Mouse (Mus musculus) olfactory bulb, adult 2 months (tissue): ENCODE data around the gene Ninl. TPM values are rescaled to one million over a fixed set of nuclear protein-coding genes. Genes with fewer than 3 reads are reported as not detected.
A peak's percentile ranks its signal among the peaks of the same experiment; 100 is the strongest.

Source experiments
- H3K27ac ChIP-seq: fragments of 200-500 bp; 2 replicates; pipeline ENCODE4 v1.5.1; 2012; ENCODE audit warnings: low read depth, low read length; ENCODE audit not compliant: insufficient read depth
- H3K4me1 ChIP-seq: fragments of 200-500 bp; 2 replicates; pipeline ENCODE4 v1.6.1; 2012; ENCODE audit warnings: low read length; ENCODE audit not compliant: control insufficient read depth, insufficient read depth
- H3K4me3 ChIP-seq: fragments of 200-500 bp; 2 replicates; pipeline ENCODE4 v1.5.1; 2012; ENCODE audit warnings: mild to moderate bottlenecking, low read depth, low read length, moderate library complexity; ENCODE audit not compliant: insufficient read depth
- CTCF ChIP-seq: fragments of 200-500 bp; IDR thresholded peaks from 2 replicates; pipeline ENCODE4 v1.5.1; 2012; ENCODE audit warnings: low read depth, mild to moderate bottlenecking, low read length, moderate library complexity; ENCODE audit not compliant: insufficient read depth
- POLR2A ChIP-seq: fragments of 200-500 bp; IDR thresholded peaks from 2 replicates; pipeline ENCODE4 v1.6.1; 2012; ENCODE audit warnings: mild to moderate bottlenecking, low read depth, low read length, moderate library complexity; ENCODE audit not compliant: insufficient read depth
- WGBS: fragments of 180-500 bp; shearing (Covaris S2); methylation state at CpG from one replicate; pipeline ENCODE4 v1.1.7; 2018; 5-methylcytosine and 5-hydroxymethylcytosine counted together
- polyA plus RNA-seq: library from polyadenylated mRNA; stranded (reverse); fragments of >200 nt; gene quantifications from 2 replicates; pipeline ENCODE4 v1.2.4, GENCODE M21; 2012; ENCODE audit warnings: low replicate concordance; ENCODE audit not compliant: missing spikeins, insufficient read depth, insufficient read length

The Ninl gene
- polyA plus RNA-seq, 1 experiment: not detected

- Histone ChIP-seq H3K4me3 (no peak overlapping the region), H3K4me1 (no peaks in the 10 kb centered on the region), H3K27ac (no peak overlapping the region)
- 80% methylated on average over 2 of the region's 2 CpGs for WGBS
- TF ChIP-seq POLR2A: no peak
- TF ChIP-seq CTCF: no peak
Observed at GRCm38 (mm10) chr2:151015316-151015715, 23.9 kb downstream of the Ninl start.

- no peak overlapping the region for H3K27ac ChIP-seq
- TF ChIP-seq CTCF (no peak), POLR2A (no peak)
- 82% methylated on average over 1 of the region's 1 CpGs for WGBS
Observed at GRCm38 (mm10) chr2:151011273-151011672, 27.9 kb downstream of the Ninl start.

GRCm38 (mm10) chr2:151009515-151010085 is 29.6 kb downstream of the Ninl start:
- no peak for TF ChIP-seq CTCF
- no peak for TF ChIP-seq POLR2A
- Histone ChIP-seq H3K27ac (no peak overlapping the region), H3K4me1 (peaks cover 5% of the 10 kb centered on the region), H3K4me3 (peak overlapping the region; percentile 83; the same call in 1 of the 2 replicates)
- 84% methylated on average over 1 of the region's 1 CpGs for WGBS

More at GRCm38 (mm10) chr2:151011273-151011672, 27.9 kb downstream of the Ninl start:
- Histone ChIP-seq H3K4me1 (peaks cover 5% of the 10 kb centered on the region), H3K4me3 (no peak overlapping the region)

GRCm38 (mm10) chr2:151008939-151009509 is 30.2 kb downstream of the Ninl start:
- no peak overlapping the region for H3K27ac ChIP-seq
- H3K4me3 ChIP-seq: peak overlapping the region; percentile 83
- peaks cover 5% of the 10 kb centered on the region for H3K4me1 ChIP-seq
- TF ChIP-seq POLR2A (0 out of 2 replicates have a peak, but pooled peaks have one; percentile 24), CTCF (no peak)
- under 1% methylated on average over 57 of the region's 57 CpGs for WGBS

- Histone ChIP-seq H3K27ac (no peak overlapping the region), H3K4me1 (peaks cover 5% of the 10 kb centered on the region), H3K4me3 (peak overlapping the region; percentile 83)
- WGBS: 1% methylated on average over 21 of the region's 21 CpGs
- TF ChIP-seq POLR2A (no peak), CTCF (no peak)
Observed at GRCm38 (mm10) chr2:151008517-151008932, 30.7 kb downstream of the Ninl start.

GRCm38 (mm10) chr2:151008006-151008405 is 31.2 kb downstream of the Ninl start:
- 52% methylated on average over 6 of the region's 6 CpGs for WGBS
- Histone ChIP-seq H3K4me1 (peaks cover 5% of the 10 kb centered on the region), H3K4me3 (no peak overlapping the region), H3K27ac (no peak overlapping the region)
- no peak for TF ChIP-seq CTCF
- no peak for TF ChIP-seq POLR2A

GRCm38 (mm10) chr2:151006281-151006945 is 32.8 kb downstream of the Ninl start:
- whole genome bisulfite sequencing: 80% methylated on average over 5 of the region's 5 CpGs

GRCm38 (mm10) chr2:151004390-151004789 is 34.8 kb downstream of the Ninl start:
- TF ChIP-seq POLR2A (no peak), CTCF (no peak)
- 96% methylated on average over 10 of the region's 10 CpGs for WGBS
- Histone ChIP-seq H3K4me1 (peaks cover 5% of the 10 kb centered on the region), H3K4me3 (no peak overlapping the region), H3K27ac (no peak overlapping the region)

More at GRCm38 (mm10) chr2:151006281-151006945, 32.8 kb downstream of the Ninl start:
- Histone ChIP-seq H3K27ac (no peak overlapping the region), H3K4me1 (peaks cover 5% of the 10 kb centered on the region), H3K4me3 (no peak overlapping the region)
- no peak for TF ChIP-seq CTCF

GRCm38 (mm10) chr2:151003796-151004195 is 35.4 kb downstream of the Ninl start:
- Histone ChIP-seq H3K4me1 (peaks cover 5% of the 10 kb centered on the region), H3K4me3 (no peak overlapping the region), H3K27ac (no peak overlapping the region)
- TF ChIP-seq POLR2A (no peak), CTCF (no peak)
- 84% methylated on average over 6 of the region's 6 CpGs for WGBS
